Mouse (Mus musculus): ENCODE data around the gene Btnl10. TPM values are rescaled to one million over a fixed set of nuclear protein-coding genes. Genes with fewer than 3 reads are reported as not detected.

The Btnl10 gene
- polyA plus RNA-seq, 1 experiment, result not detected

DNA sequence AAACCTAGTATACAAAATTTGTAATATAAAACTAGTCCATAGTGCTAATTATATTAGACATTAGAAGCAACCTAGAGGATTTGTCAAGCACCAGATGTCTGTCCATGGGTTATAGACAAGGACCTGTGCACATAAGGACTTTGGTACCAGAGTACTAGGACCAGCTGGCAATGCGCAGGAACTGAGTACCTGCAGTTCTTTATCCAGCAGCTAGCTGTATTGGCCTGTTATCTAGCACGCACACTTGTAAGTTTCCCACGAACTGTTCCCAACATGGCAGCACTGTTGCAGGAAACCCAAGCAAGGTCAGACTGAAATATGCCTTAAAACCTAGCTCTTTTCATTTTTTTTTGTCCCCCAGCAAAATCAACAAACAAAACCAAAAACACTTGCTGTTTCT, 12.5 kb downstream of the Btnl10 start:
- DNase-seq (ENCODE audit: low spot score), result no peak

DNA sequence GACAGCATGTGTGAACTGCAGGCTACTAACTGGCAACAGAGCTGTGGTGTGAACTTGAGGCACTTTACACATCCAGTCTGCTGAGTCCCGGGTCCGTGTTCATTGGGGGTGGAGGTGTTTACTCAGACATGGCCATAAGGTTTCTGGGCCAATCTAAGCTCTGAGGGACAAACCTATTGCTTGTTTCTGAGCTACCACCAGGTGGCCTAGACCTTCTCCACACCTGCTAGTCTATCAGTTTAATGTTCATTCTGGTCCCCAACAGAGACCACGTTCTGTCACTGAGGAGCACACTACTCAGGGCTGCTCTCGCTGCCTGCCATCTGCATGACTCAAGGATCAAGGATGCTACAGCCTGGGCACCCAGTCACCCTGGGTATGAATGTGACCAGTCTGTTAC, 13.9 kb downstream of the Btnl10 start:
- no peak for DNase-seq (ENCODE audit: low spot score)

DNA sequence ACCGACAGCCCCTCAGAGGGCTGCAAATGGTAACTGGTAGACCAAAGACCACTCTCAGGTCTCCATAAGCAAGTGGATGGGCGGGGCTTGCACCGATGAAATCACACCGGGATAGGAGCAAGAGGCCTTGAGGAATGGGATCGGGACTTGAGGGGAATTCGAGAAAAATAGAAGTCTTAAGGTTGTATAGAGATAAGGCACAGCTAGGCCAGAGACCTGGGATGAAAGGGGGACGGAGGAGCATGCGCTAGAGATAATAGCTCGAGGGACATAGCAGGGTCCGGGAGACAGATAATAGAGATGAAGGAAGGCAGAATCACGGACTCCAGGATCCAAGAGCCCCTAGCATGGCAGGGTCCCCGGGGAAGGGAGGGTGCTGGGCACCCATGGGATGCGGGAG, 20.2 kb downstream of the Btnl10 start:
- DNase-seq (ENCODE audit: low spot score), result no peak

- DNase-seq (ENCODE audit: low spot score), result peak; percentile 84
Measured at GRCm38 (mm10) chr11:58938322-58939087, 20.8 kb downstream of the Btnl10 start, which contains the start of gene Rnf187. Gene Rnf187 (minus strand): TSS chr11:58938916.

GRCm38 (mm10) chr11:58939088-58939439, 21.4 kb downstream of the Btnl10 start:
- DNase-seq (ENCODE audit: low spot score), result no peak

- no peak for DNase-seq (ENCODE audit: low spot score)
Measured at GRCm38 (mm10) chr11:58944136-58944535, 26.4 kb downstream of the Btnl10 start.

DNA sequence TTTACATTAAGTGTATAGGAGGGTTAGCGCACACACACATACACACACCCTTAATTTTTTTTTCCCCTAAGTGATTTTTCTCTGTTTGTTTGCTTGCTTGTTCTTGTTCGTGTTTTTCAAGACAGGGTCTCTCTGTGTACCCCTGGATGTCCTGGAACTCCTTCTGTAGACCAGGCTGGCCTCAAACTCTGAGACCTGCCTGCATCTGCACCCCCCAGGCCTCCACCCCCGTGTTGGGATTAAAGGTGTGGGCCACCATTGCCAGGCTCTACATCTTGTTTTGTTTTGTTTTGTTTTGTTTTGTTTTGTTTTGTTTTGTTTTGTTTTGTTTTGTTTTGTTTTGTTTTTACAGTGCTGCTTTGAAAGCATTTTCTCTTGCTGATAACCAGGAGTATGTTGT, 29.6 kb downstream of the Btnl10 start:
- no peak for DNase-seq (ENCODE audit: low spot score)

DNA sequence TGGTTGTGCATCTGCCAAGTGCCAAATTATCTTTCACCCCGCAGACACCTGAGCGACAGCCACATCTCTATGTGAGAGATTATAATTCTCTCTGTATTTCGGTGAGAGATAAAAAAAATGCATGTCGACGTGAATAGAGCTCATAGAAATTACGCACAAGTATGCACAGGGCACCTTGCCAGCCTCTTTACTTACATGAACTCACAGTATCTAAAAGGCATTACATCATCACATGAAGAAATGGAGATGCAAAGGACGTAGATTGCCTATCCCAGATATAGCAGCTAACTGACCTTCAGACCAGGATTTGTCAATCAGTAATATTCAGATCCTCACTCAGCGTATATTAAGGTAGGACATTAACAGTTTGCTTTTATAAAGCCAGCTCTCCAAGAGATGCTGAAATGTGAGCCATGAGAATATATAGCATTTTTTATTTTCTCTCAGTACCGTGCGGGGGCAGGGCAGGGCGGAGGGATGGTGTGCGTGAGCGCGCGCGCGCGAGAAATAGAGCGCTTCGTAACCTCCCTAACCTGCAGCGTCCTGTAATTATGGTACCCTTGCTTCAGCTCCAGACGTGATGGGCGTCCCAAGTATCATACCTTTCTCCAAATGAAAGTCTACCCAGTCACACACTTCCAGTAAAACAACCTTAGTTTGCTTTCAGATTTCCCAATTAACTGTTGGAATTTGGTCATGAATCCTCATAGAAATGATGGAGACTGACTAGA, 30.3 kb downstream of the Btnl10 start:
- no peak for DNase-seq (ENCODE audit: low spot score)

DNA sequence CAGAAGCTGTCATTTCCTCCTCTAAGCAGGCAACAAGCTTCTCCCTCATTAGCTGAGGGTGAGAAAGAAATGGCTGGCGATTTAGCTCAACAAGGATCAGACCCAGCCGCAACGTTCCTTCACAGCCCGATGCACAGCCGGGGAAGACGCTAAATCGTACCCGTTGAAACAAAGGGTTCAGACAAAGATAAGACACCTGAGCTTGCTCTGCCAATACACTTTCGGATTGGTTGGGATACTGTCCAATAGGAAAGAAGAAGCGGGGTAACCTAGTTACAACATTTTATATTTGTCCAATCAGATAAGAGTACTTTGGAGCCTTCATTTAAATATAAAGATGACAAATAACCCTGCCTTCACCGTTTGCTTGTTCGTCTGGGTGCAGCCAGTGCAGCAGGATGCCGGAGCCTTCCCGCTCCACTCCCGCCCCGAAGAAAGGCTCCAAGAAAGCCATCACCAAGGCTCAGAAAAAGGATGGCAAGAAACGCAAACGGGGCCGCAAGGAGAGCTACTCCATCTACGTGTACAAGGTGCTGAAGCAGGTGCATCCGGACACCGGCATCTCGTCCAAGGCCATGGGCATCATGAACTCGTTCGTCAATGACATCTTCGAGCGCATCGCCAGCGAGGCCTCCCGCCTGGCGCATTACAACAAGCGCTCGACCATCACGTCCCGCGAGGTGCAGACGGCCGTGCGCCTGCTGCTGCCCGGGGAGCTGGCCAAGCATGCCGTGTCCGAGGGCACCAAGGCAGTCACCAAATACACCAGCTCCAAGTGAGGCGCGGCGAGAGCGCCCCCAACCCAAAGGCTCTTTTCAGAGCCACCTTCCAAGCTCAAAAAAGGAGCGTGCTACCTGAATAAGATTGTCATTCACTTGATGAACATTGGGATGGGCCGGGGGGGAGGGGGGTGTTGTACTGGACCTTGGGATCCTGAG, 31.1 kb downstream of the Btnl10 start, which contains the start of gene Hist3h2ba:
Hist3h2ba (plus strand) TSS at position 379 of the 938 bp plus-strand sequence.
- no peak for DNase-seq (ENCODE audit: low spot score)

GRCm38 (mm10) chr11:58949480-58950431, 32.0 kb downstream of the Btnl10 start:
- no peak for DNase-seq (ENCODE audit: low spot score)

DNA sequence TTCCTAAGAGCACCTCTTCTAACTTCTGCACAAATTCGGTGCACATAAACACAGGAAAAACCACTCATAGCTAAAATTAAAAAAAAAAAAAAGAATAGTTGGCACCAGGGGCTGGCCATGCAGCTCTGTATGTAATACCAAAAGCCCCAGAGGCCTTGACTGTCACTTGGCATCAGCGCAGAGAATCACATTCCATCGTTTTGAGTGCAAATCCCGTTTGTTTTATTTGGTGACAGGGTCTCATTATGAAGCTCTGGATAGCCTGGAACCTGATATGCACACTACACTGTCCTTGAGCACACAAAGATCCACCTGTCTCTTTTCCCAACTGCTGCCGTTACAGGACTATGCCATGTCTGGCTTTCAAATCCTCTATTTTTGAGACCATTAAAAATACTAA, 33.5 kb downstream of the Btnl10 start:
- DNase-seq (ENCODE audit: low spot score), result no peak

DNA sequence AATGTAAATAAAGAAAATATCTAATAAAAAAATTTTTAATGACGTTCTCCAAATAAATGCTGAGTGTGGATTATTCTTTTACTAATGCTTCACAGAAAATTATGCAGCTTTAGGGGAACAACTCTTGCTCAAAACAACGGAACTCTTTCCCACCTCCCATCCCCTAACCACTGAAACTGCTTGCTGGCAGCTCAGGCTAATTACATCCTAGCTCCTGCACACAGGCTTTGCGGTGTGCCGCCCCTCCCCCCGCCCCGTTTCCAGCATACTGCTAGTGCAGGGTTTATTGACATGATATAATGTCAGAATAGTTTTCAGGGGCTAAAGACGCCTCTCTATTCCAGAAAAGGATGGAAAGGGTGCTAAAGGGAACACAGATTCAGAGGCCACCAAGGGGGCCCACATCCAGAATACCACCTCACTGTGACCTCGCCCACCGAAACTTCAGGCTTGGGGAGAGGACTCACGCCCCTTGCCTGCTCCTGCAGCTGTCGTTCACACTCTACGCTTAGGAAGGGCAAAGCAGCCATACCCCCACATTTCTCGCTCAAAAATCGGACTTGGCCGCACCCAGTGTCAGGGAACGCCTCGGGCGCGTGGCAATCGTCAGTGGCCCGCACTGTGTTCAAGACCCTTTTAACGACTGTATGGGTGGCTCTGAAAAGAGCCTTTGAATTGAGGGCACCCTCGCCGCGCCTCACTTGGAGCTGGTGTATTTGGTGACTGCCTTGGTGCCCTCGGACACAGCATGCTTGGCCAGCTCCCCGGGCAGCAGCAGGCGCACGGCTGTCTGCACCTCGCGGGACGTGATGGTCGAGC, 35.9 kb downstream of the Btnl10 start:
- no peak for DNase-seq (ENCODE audit: low spot score)

- DNase-seq (ENCODE audit: low spot score), result peak; percentile 48
Measured at GRCm38 (mm10) chr11:58954170-58954419, 36.4 kb downstream of the Btnl10 start.

DNA sequence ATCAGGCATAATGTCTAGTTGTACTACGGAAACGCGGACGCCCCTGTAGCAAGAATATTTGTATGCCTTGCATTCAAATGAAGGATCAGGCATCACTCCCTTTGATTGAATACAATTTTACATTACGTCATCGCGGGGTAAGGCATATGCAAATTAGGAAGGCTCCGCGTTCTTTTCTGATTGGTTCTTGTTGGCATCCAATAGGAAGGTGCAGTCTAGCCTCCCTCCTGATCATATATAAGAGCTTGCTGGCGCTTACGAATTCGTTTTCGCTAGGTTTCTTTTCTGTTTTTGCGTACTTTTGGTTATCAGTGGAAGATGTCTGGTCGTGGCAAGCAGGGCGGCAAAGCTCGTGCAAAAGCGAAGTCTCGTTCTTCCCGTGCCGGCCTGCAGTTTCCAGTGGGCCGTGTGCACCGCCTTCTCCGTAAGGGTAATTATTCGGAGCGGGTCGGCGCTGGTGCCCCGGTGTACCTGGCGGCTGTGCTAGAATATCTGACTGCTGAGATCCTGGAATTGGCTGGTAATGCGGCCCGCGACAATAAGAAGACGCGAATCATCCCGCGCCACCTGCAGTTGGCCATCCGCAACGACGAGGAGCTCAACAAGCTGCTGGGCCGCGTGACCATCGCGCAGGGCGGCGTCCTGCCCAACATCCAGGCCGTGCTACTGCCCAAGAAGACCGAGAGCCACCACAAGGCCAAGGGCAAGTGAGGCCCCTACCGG, 36.9 kb downstream of the Btnl10 start, which contains the start of the genes Hist3h2a and Trim17:
Hist3h2a (plus strand) TSS at position 266 of the 723 bp plus-strand sequence.
Trim17 (plus strand) TSS at position 266 of the 723 bp plus-strand sequence.
- DNase-seq (ENCODE audit: low spot score), result peak; percentile 69

DNA sequence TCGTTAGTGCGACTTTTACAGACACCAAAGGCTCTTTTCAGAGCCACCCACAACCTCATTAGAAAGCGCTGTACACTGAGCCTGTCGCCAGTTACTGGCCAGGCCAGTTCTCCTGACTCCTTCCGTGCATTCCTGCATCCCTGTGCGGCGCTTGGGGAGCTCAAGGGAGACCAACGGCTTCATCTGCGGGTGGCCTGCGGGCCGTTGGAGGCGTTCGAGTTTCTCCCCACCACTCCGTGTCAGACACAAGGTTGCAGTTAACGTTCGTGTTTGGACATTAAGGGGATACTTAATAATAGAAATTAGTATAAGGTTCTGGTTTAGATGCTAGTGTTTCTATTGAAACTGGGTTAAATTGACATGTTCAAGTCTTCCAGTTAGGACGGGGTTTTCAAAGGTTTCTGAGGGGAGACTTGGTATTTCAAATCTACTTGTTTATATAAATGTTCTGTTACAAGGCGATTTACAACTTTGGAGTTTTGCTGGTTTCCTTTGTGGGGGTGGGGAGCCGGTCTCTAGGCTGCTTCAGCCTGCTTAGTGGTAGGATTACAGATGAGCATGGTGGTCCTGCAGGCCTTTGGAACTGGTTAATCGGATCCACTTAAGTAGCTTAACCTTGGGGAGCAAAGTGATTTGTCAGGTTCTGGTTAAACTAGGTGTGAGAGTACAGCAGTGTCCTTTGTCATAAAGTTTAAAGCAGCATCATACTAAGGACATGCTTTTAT, 37.6 kb downstream of the Btnl10 start:
- no peak for DNase-seq (ENCODE audit: low spot score)

DNA sequence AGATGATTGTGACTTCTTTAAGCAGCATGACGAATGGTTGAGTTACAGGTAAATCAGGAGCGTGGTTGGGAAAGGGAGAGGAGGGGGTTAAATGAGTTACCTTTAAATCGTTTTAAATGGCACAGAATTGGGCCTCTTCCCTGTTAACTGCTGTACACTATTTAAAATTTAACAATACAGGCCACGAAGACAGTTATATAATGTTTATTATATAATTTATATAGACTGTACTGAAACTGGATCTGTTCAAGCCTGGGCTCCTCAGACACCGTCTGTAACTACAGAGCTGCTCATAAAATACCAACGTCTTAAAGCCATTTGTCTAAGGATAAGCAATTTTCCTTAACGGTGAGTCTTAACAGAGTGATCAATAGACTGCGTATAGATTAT, 38.2 kb downstream of the Btnl10 start:
- DNase-seq (ENCODE audit: low spot score), result no peak

DNA sequence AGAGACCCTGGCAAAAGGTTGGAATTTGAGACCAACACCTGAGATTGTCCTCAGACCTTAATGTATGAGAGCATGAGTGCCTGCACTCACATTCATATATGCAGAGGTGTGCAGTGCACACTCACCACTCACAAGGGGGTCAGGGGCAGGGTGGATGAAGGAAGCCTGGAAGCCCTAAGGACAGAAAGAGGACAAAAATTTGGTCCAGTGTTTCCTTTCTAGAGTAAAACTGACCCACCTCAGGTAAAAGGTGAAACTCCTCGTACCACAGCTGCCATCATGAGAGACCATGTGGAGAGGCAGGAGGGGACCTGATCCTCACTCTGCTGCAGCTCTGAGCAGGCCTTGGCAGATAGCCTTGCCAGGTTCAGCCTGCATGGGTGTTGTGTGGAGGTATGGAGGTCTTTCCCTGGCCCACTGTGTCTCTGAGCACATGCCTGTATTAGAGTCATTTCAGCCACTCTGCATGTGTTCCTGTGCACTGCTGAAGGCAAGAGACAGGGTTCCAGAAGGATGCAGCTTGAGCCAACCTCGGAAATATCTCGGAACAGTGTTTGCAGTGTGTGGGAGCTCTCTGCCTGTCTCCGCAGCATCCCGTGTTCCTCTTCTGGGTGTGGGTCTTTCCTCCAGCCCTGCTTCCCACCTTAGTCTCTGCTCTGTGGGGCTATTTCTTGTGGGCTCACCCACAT, 39.7 kb downstream of the Btnl10 start:
- no peak for DNase-seq (ENCODE audit: low spot score)

DNA sequence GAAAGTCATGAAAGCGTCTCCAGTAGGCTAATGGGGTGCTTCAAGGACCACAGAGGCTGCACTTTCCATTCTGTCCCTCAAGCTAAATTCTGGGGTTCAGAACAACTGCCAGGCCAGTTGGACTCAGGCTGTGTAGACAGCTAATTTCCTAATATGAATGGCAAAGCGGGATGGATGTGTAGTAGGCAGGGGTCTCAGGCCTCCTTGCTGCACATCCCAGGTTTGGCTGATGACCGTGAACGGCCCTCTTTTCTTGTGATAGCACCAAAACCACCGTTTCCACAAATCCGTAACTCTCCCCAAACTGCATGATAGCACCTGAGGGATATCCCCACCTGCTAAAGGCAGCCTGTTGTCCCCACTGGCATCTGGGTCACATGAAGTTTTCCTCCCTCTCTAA, 40.8 kb downstream of the Btnl10 start:
- no peak for DNase-seq (ENCODE audit: low spot score)

Measured in urinary bladder, adult 2 months (tissue).